23 mouse cellular contexts compared by ENCODE assay signal in the genomic region with DNA sequence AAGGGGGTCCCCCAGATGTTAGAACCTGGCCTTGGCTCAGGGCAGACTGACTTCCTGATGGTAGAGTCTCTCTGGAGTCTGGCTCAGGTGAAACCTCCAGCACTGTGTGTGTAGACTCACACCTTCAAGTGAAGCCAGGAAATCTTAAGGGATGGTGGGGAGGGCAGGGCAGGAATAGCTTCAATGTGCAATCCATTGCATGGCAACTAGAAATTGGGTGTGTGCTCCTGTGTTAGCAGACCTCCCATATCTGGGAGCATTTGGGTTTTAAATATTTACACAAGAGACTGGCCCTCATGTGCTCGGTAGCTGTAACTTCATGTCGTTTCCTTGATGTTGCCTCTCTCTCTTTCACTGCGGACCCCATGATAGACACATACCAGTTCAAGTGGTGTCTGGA.
A peak's percentile ranks its signal among the peaks of the same experiment; 100 is the strongest.
DNase-seq lines count a peak whose midpoint lies in the region; ATAC-seq and TF ChIP-seq lines count a peak whose summit lies in the region.
"Had no signal": no experiment of that assay in that cellular context is flagged by ENCODE, and none has a peak within 500 bp of the region (broad histone marks: within the 10 kb centered on the region; RNA-seq: fewer than 3 reads in every experiment).

No protein-coding gene starts in this region.

- no peak for TF ChIP-seq CTCF in stomach, postnatal 0 days (IDR thresholded peaks at IDR 0.05; ENCODE audit: low read depth)

- no peaks in the 10 kb centered on the region for H3K9me3 ChIP-seq in intestine, embryonic 14.5 days (ENCODE audit: control insufficient read depth, low read length)
- H3K9me3 ChIP-seq in intestine, embryonic 16.5 days (ENCODE audit: control insufficient read depth, low read length): no peaks in the 10 kb centered on the region
- H3K9me3 ChIP-seq in lung, embryonic 16.5 days (ENCODE audit: control insufficient read depth, low read length): no peaks in the 10 kb centered on the region
- no peaks in the 10 kb centered on the region for H3K9me3 ChIP-seq in stomach, embryonic 14.5 days (ENCODE audit: control insufficient read depth, low read depth, low read length)
- H3K9me3 ChIP-seq in stomach, postnatal 0 days (ENCODE audit: control insufficient read depth, low read length): no peaks in the 10 kb centered on the region
- H3K9me3 ChIP-seq: forebrain, embryonic 10.5 days; forebrain, embryonic 13.5 days; heart, embryonic 10.5 days; heart, embryonic 13.5 days had no signal

- no peak for DNase-seq in intestine, embryonic 14.5 days (ENCODE audit: low spot score)
- DNase-seq in lung, adult 18-20 months: no peak
- DNase-seq in stomach, postnatal 0 days (ENCODE audit: low spot score): peak; percentile 38
- DNase-seq in ovary, postnatal 10 days (ENCODE audit: low spot score): no peak
- DNase-seq: adrenal gland, postnatal 10 days; adrenal gland, postnatal 36 days; cerebellum, adult 18-20 months; cerebellum, adult 9-10 months; cerebellum, postnatal 14 days; gastrocnemius, postnatal 10 days; gastrocnemius, postnatal 36 days; heart, adult 2 months; heart, postnatal 14 days; heart, postnatal 4 days had no signal

- H3K27ac ChIP-seq in intestine, embryonic 14.5 days (ENCODE audit: low read depth): no peak overlapping the region
- no peak overlapping the region for H3K27ac ChIP-seq in intestine, embryonic 16.5 days (ENCODE audit: low read length)
- H3K27ac ChIP-seq in lung, embryonic 16.5 days (ENCODE audit: low read length): no peak overlapping the region
- no peak overlapping the region for H3K27ac ChIP-seq in stomach, embryonic 14.5 days (ENCODE audit: low read length)
- H3K27ac ChIP-seq in stomach, postnatal 0 days (replicated peaks): no peak overlapping the region
- H3K27ac ChIP-seq: forebrain, embryonic 10.5 days; forebrain, embryonic 13.5 days; heart, adult 2 months; heart, embryonic 10.5 days; heart, embryonic 13.5 days had no signal

- H3K4me1 ChIP-seq in intestine, embryonic 14.5 days (replicated peaks; ENCODE audit: control insufficient read depth, insufficient read depth, low read length): peaks cover 19% of the 10 kb centered on the region; the same call in 1 of the 2 replicates
- H3K4me1 ChIP-seq in intestine, embryonic 16.5 days (ENCODE audit: control insufficient read depth, insufficient read depth, low read length): peaks cover 3% of the 10 kb centered on the region; the same call in 1 of the 2 replicates
- H3K4me1 ChIP-seq in lung, embryonic 16.5 days (replicated peaks; ENCODE audit: control insufficient read depth, insufficient read depth, low read length): peaks cover 10% of the 10 kb centered on the region
- H3K4me1 ChIP-seq in stomach, embryonic 14.5 days (ENCODE audit: control insufficient read depth, insufficient read depth, low read length): peaks cover 9% of the 10 kb centered on the region; the same call in 1 of the 2 replicates
- no peaks in the 10 kb centered on the region for H3K4me1 ChIP-seq in stomach, postnatal 0 days (replicated peaks; ENCODE audit: control insufficient read depth, insufficient read depth)
- H3K4me1 ChIP-seq: heart, embryonic 13.5 days had no signal

- no peak for TF ChIP-seq EP300 in stomach, postnatal 0 days (optimal IDR thresholded peaks at IDR 0.05)

- no peak overlapping the region for H3K4me3 ChIP-seq in intestine, embryonic 14.5 days (ENCODE audit: low read depth, low read length)
- H3K4me3 ChIP-seq in intestine, embryonic 16.5 days (ENCODE audit: low read length): no peak overlapping the region
- H3K4me3 ChIP-seq in lung, embryonic 16.5 days (ENCODE audit: low read length): no peak overlapping the region
- H3K4me3 ChIP-seq in stomach, embryonic 14.5 days (ENCODE audit: low read depth, low read length): no peak overlapping the region
- no peak overlapping the region for H3K4me3 ChIP-seq in stomach, postnatal 0 days (ENCODE audit: low read depth, low read length)
- H3K4me3 ChIP-seq: forebrain, embryonic 10.5 days; forebrain, embryonic 13.5 days; heart, adult 2 months; heart, embryonic 10.5 days; heart, embryonic 13.5 days had no signal

- H3K27me3 ChIP-seq in intestine, embryonic 14.5 days (replicated peaks; ENCODE audit: control insufficient read depth, insufficient read depth, low read length): no peaks in the 10 kb centered on the region
- H3K27me3 ChIP-seq in intestine, embryonic 16.5 days (replicated peaks; ENCODE audit: control insufficient read depth, insufficient read depth, low read length): no peaks in the 10 kb centered on the region
- H3K27me3 ChIP-seq in lung, embryonic 16.5 days (ENCODE audit: control insufficient read depth, insufficient read depth, low read depth, low read length): no peaks in the 10 kb centered on the region
- H3K27me3 ChIP-seq in stomach, embryonic 14.5 days (ENCODE audit: control insufficient read depth, insufficient read depth, low read length): no peaks in the 10 kb centered on the region
- H3K27me3 ChIP-seq in stomach, postnatal 0 days (ENCODE audit: control insufficient read depth, insufficient read depth, low read length): no peaks in the 10 kb centered on the region
- H3K27me3 ChIP-seq: forebrain, embryonic 13.5 days; heart, embryonic 13.5 days had no signal

- H3K36me3 ChIP-seq in intestine, embryonic 14.5 days (ENCODE audit: control insufficient read depth, insufficient read depth, low read length): no peaks in the 10 kb centered on the region
- no peaks in the 10 kb centered on the region for H3K36me3 ChIP-seq in intestine, embryonic 16.5 days (ENCODE audit: control insufficient read depth, insufficient read depth, low read length)
- no peaks in the 10 kb centered on the region for H3K36me3 ChIP-seq in lung, embryonic 16.5 days (ENCODE audit: control insufficient read depth, insufficient read depth, low read length)
- no peaks in the 10 kb centered on the region for H3K36me3 ChIP-seq in stomach, embryonic 14.5 days (ENCODE audit: control insufficient read depth, insufficient read depth, low read length)
- H3K36me3 ChIP-seq in stomach, postnatal 0 days (ENCODE audit: control insufficient read depth, insufficient read depth, low read length): no peaks in the 10 kb centered on the region
- H3K36me3 ChIP-seq: forebrain, embryonic 10.5 days; heart, embryonic 10.5 days; heart, embryonic 13.5 days had no signal

- no peak overlapping the region for H3K9ac ChIP-seq in intestine, embryonic 14.5 days (ENCODE audit: low read length)
- no peak overlapping the region for H3K9ac ChIP-seq in intestine, embryonic 16.5 days (ENCODE audit: low read depth, low read length)
- no peak overlapping the region for H3K9ac ChIP-seq in lung, embryonic 16.5 days (ENCODE audit: low read length)
- H3K9ac ChIP-seq in stomach, embryonic 14.5 days (replicated peaks; ENCODE audit: low read depth, low read length): no peak overlapping the region
- no peak overlapping the region for H3K9ac ChIP-seq in stomach, postnatal 0 days (ENCODE audit: low read length)
- H3K9ac ChIP-seq: forebrain, embryonic 13.5 days; heart, embryonic 13.5 days had no signal

- 28% methylated on average over 3 of the region's 3 CpGs for WGBS in intestine, embryonic 14.5 days
- 28% methylated on average over 3 of the region's 3 CpGs for WGBS in intestine, embryonic 16.5 days
- WGBS in lung, embryonic 16.5 days: 23% methylated on average over 3 of the region's 3 CpGs
- 38% methylated on average over 3 of the region's 3 CpGs for WGBS in stomach, embryonic 14.5 days
- WGBS in stomach, postnatal 0 days: 23% methylated on average over 3 of the region's 3 CpGs

- H3K4me2 ChIP-seq in intestine, embryonic 14.5 days (ENCODE audit: low read length): no peak overlapping the region
- no peak overlapping the region for H3K4me2 ChIP-seq in intestine, embryonic 16.5 days (ENCODE audit: low read depth, low read length)
- H3K4me2 ChIP-seq in lung, embryonic 16.5 days (ENCODE audit: low read depth, low read length): no peak overlapping the region
- no peak overlapping the region for H3K4me2 ChIP-seq in stomach, embryonic 14.5 days (replicated peaks; ENCODE audit: low read depth, low read length)
- H3K4me2 ChIP-seq in stomach, postnatal 0 days (replicated peaks; ENCODE audit: low read depth): no peak overlapping the region
- H3K4me2 ChIP-seq: forebrain, embryonic 13.5 days; heart, embryonic 13.5 days had no signal

- ATAC-seq in intestine, embryonic 14.5 days (replicated peaks; ENCODE audit: low FRiP score, low TSS enrichment, low read depth): peak; percentile 43; the same call in 1 of the 2 replicates
- ATAC-seq in intestine, embryonic 16.5 days: no peak
- peak; percentile 49; the same call in 1 of the 2 replicates for ATAC-seq in lung, embryonic 16.5 days (ENCODE audit: low read depth)
- ATAC-seq in stomach, embryonic 14.5 days (ENCODE audit: insufficient number of reproducible peaks, insufficient read depth, low FRiP score, low read depth): peak; percentile 65
- peak; percentile 78 for ATAC-seq in stomach, postnatal 0 days (ENCODE audit: low FRiP score, low TSS enrichment)
- ATAC-seq: activated CD4-positive, CD25-positive, alpha-beta regulatory T cell, adult 4 months; forebrain, embryonic 13.5 days; forebrain, embryonic 16.5 days had no signal
